Mouse (Mus musculus) left cerebral cortex, postnatal 14 days (tissue): ENCODE results near the gene Gpr63. TPM values are rescaled to one million over a fixed set of nuclear protein-coding genes. Genes with fewer than 3 reads are reported as not detected.
"Not testable (repeated sequence)": the region's sequence is repeated elsewhere in the genome, so short reads cannot be mapped to it uniquely, and the experiment has no call there.

ENCODE experiments used
- DNase-seq, 2 experiments: peaks; one replicate each; pipeline ENCODE4 v3.0.0; 2021 to 2022; ENCODE audit warnings: low spot score in 2 of 2, mixed read lengths in 1 of 2
- intact Hi-C: fragments of 180-260 bp; cut with DNase I; formaldehyde crosslinking; loops from one replicate; pipeline ENCODE4 v1.15.1; 2025
- total RNA-seq, 2 experiments: library from RNA; stranded (reverse); gene quantifications; 2 replicates each; pipeline ENCODE4 v1.2.3; 2021

The Gpr63 gene
- total RNA-seq, 2 experiments from 2014 or later: 22.5 to 23.0 TPM

GRCm38 (mm10) chr4:25037260-25037659, 71.1 kb downstream of the Gpr63 start:
- intact Hi-C loops: no loop called here

GRCm38 (mm10) chr4:25055541-25055940, 89.3 kb downstream of the Gpr63 start:
- DNase-seq, intact Hi-C loops: not testable (repeated sequence)

More at GRCm38 (mm10) chr4:25037260-25037659, 71.1 kb downstream of the Gpr63 start:
- no peak for DNase-seq

Other genes starting within 250 kb of the Gpr63 start
- gene Klhl32, start 115.3 kb upstream of the Gpr63 start, total RNA-seq: 10 to 100 TPM; 17.1 to 18.8 TPM
- 10 to 100 TPM; 33.1 to 35.0 TPM for gene Ndufaf4, start 68.3 kb upstream of the Gpr63 start, total RNA-seq